Mouse (Mus musculus): ENCODE results near the gene Kcns1.

- TF ChIP-seq POLR2A (IDR thresholded peaks at IDR 0.05; ENCODE audit: low read depth, low read length) (no peak), CTCF (conservative IDR thresholded peaks at IDR 0.05; ENCODE audit: insufficient read depth, insufficient read length, low read depth, low read length) (no peak)
Observed at GRCm38 (mm10) chr2:164144025-164144424, 26.9 kb downstream of the Kcns1 start.

Measured in kidney, adult 2 months (tissue).